Mouse (Mus musculus) right cerebral cortex, adult 18-20 months (tissue): ENCODE data around the gene Ubox5.
"Not testable (repeated sequence)": the region's sequence is repeated elsewhere in the genome, so short reads cannot be mapped to it uniquely, and the experiment has no call there.

Experiments
- DNase-seq: peaks from one replicate; pipeline ENCODE4 v3.0.0; 2022; ENCODE audit warnings: mixed read lengths

The Ubox5 gene

GRCm38 (mm10) chr2:130632887-130633675 is 3.2 kb upstream of the Ubox5 start:
- DNase-seq, result no peak

DNA sequence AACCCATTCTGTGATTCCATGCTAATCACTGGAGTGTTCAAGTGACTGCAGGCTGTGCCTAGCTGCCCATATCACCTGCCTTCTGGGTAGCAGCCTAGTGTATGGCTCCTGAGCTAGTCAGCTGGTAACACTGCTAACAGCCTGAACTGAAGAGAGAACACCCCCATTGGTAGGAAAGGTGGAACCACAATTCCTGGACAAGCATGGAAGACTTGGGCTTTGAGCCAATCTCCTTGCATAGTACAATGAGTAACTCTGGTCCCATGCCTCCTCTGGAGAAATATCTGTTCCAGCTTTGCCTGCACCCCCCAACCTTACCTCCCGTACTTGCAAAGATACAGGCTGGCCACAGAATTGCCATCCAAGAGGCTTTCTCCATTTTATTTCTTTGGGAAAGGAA is 2.6 kb upstream of the Ubox5 start:
- peak; percentile 52 for DNase-seq

DNA sequence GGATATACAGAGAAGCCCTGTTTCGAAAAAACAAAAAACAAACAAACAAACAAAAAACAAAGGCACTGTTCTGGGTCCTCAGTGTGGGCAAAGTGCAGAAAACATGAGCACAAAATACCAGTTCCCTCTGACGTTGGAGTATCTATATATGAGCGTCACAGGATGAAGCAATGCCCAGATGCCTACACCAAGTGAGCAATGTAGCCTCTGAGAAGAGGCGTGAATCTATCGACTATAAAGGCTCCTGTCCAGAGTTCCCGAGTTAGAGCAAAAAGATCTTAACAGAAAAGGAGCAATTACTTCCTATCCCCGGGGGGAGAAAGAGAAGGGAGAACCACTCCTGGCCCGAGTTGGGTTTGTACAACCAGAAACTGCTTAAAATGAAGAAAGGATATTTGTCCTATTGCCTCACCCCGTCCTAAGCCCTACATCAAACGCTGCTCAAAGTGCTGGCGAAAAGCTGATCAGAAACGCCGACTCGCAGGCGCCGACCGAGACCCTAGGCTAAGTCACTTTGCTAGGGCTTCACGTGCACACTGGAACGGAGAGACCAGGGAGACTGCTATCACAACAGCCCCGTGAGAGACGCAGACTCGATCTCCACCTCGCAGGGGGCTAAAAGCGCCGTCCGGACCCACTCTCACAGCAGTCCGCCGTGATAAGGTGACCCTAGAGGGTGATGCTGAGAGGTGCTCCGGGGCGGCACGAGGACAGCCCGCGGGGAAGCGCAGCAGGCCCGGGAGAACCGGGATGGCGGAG is 579 bp downstream of the Ubox5 start:
- DNase-seq, result no peak

GRCm38 (mm10) chr2:130628424-130628823 is 1.4 kb downstream of the Ubox5 start:
- no peak for DNase-seq

DNA sequence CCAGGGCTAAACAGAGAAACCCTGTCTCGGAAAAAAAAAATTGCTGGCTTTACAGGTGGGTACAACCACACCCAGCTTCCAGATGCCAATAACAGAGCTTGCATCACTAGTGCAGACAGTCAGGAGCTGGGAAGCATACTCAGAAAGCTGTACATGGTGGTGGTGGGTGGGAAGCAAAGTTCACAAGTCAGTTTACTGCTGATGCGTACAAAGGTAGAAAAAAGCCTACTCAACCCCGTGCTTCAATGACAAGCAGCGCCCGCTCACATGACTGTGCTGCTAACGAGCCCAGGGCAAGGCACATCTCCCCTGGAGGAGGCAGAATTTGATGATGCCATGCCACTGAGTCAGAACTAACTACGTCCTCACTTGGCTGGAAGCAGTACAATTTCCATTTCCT is 10.9 kb downstream of the Ubox5 start:
- DNase-seq, result no peak

DNA sequence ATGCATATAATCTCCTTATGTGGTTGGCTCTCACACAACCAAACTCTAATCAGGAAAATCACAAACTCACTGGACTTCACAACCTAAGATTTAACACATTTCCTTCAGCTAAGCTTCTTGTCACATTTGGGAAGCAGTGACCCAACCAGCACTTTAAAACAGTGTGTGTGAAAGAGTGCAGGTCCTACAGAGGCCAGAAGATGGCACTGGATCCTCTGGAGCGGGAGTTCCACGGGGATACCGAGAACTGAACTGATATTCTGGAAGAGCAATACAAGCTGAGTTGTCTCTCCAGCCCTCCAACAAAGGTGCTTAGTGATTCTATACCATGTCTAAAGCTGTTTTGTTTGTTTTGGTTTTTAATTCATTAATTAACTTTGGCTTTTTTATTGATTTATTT is 16.7 kb downstream of the Ubox5 start:
- no peak for DNase-seq

GRCm38 (mm10) chr2:130602195-130602594 is 27.6 kb downstream of the Ubox5 start:
- DNase-seq, result no peak

- no peak for DNase-seq
Observed at GRCm38 (mm10) chr2:130598399-130598798, 31.4 kb downstream of the Ubox5 start.

DNA sequence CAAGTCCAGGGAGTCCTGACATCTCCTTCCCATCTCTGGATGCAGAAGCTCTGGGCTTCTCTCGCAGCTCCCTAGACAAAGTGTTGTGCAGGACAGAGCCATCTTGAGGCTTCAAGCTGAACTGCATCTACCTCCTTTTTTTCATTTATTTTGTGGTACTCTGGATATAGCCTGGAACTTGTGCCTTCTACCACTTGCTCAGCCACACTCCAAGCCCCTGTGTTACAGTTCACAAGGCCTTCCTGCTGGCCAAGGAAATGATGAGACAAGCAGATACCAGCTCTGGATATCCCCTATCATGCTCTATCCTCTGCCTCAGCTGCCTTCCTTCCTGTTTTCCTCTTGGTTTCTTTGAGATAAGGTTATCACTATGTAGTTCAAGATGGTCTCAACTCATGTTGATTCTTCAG is 32.2 kb downstream of the Ubox5 start:
- peak; percentile 54 for DNase-seq

GRCm38 (mm10) chr2:130595596-130595995 is 34.2 kb downstream of the Ubox5 start:
- no peak for DNase-seq

- DNase-seq, result no peak
Observed at GRCm38 (mm10) chr2:130591016-130591415, 38.8 kb downstream of the Ubox5 start.

- DNase-seq, result no peak
Observed at GRCm38 (mm10) chr2:130589761-130590160, 40.1 kb downstream of the Ubox5 start.

DNA sequence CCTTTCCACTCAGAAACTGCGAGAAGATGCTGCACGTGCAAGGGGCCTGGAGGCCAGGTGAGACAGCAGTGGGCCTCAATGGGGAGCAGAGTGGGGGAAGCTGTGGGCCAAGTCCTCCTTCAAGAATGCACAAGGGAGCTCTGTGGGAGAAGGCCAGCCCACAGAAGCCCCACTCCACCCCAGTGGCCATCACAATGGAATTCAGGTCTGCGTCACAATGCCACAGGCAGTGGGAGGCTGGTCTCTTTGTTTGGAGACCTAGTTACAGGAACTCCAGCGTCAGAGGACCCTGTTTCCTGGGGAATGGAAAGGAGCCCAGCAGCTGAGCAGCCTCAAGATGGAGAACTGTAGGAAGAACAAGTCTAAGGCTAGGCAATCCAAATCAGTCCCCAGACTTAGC is 40.7 kb downstream of the Ubox5 start:
- DNase-seq, result no peak

DNA sequence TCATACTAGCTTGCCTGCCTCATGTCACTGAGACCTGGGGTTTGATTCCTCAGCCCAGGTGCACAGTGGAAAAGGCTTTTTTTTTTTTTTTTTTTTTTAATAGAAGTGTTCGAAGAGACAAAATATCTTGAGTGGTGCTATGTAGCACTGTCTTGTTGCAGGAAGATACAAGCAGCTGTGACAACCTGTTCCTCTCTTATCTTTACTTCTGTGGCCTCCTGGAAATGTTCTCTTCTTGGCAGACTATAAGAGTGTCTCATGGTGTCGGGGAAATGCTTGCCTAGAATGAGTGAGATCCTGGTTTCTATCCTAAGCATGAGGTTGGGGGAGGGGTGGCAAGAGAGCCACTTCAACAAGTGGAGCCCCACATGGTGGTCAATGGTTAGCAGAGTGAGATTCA is 41.5 kb downstream of the Ubox5 start:
- DNase-seq, result no peak

DNA sequence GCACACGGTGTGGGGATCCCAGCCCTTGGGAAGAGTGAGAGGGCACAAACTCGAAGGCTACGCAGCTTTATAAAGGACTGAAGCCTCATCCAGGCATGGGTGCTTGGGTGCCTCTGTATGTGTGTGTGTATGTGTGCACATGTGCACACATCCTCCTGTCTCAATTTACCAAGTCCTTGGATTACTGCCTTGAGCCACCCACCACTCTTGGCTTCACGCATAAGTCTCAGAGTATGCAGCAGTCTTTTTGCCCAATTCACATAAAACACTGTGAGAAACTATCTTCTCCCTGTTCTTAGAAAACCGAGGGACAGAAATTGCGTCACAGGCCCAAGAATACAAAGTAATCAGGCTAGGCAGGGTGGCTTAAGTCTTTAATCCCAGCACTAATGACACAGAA is 43.8 kb downstream of the Ubox5 start:
- DNase-seq, result peak; percentile 63

DNA sequence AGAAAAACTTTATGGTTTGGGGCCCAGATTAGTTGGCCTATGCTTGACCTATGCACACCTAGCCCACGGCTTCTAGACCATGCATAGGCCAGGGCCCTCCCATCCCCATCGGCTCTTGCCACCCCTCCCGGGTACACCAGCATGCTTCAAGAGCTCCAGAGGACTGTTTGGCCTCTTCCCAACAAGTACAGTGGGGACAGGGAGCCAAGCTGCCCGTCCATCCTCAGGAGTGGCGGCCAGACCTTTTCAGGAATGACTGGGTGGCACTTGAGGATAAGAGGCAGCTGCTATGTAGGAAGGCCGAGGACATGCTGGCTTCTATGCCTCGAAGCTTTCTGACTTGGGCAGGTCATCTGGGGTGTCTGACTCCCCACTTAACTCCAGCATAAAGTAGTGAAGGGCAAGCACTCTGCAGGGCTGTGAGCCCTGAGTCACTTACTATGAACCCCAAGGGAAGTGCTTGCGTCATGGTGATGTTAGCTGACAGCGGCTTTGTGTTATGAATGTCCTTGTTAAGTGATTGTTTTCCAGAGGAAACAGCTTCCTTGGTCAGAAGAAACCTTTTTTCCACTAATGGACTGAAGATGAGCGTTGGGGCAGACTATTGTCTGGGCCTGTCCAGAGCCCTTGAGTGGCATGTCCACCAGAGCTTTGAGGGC is 45.8 kb downstream of the Ubox5 start:
- no peak for DNase-seq

DNA sequence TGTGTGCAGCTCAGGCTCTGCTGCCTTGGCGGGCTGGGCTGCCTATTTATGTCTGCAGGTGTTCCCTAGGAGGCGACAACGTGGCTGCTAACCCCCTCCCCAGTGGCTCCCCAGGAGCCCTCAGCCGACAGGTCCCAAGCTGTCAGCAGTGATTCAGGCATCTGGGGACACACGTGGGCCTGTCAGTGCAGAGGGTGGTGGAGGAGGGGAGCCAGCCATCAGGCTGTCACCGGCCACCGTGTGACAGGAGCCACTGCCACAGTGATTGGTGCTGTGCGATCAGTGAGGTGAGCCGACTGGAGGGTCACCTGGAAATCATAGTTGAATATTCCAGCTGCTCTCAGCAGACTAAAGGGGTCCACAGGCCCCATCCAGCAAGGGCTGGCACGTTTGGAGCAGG is 47.3 kb downstream of the Ubox5 start, which contains the start of gene Avp:
Gene Avp (minus strand): TSS at position 3 of the 400 bp plus-strand sequence.
- no peak for DNase-seq

GRCm38 (mm10) chr2:130581201-130581600 is 48.6 kb downstream of the Ubox5 start:
- no peak for DNase-seq

GRCm38 (mm10) chr2:130579791-130580190 is 50.0 kb downstream of the Ubox5 start:
- DNase-seq, result no peak

- peak; percentile 76 for DNase-seq
Observed at GRCm38 (mm10) chr2:130578148-130578547, 51.7 kb downstream of the Ubox5 start.

DNA sequence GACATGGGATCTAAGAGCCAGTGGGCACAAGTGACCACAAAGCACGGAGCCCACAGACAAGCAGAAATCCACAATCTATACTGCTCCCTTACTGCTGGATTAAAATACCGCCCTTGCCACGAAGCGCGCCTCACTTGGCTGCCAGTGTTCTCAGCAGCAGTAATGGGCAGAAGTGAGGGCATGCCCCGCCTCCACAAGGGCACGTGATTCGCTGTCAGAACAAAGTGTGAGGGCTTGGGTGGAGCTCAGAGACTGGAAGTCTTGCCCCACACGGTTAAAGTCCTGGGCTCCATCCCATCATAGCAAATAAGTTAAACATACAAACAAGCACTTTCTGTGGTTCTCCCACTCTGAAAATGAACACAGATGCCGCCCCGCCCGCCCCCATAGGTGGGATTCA is 52.2 kb downstream of the Ubox5 start:
- no peak for DNase-seq

GRCm38 (mm10) chr2:130577021-130577420 is 52.8 kb downstream of the Ubox5 start:
- DNase-seq, result no peak

- not testable (repeated sequence) for DNase-seq
Observed at GRCm38 (mm10) chr2:130576564-130576963, 53.3 kb downstream of the Ubox5 start.

GRCm38 (mm10) chr2:130575873-130576272 is 54.0 kb downstream of the Ubox5 start, which contains the start of gene Oxt:
Gene Oxt (plus strand): TSS chr2:130576173.
- no peak for DNase-seq
